Mouse (Mus musculus) E14TG2a.4 (cell line): ENCODE results near the gene Cage1.

ENCODE experiments used
- H3K27me3 ChIP-seq: 2 replicates; pipeline ENCODE4 v1.6.1; 2014; ENCODE audit warnings: low read length, control low read depth; ENCODE audit not compliant: insufficient read depth
- H3K36me3 ChIP-seq: 2 replicates; pipeline ENCODE4 v1.6.1; 2014; ENCODE audit warnings: low read length, control low read depth; ENCODE audit not compliant: insufficient read depth
- H3K4me1 ChIP-seq: replicated peaks from 2 replicates; pipeline ENCODE4 v1.6.1; 2014; ENCODE audit warnings: low read depth, low read length, control low read depth
- H3K4me3 ChIP-seq: replicated peaks from 2 replicates; pipeline ENCODE4 v1.5.1; 2014; ENCODE audit warnings: mild to moderate bottlenecking, low read length
- H3K9me3 ChIP-seq: 2 replicates; pipeline ENCODE4 v1.6.1; 2014; ENCODE audit warnings: low read length, control low read depth
- CTCF ChIP-seq: conservative IDR thresholded peaks from 2 replicates; pipeline ENCODE4 v1.5.1; 2014; ENCODE audit warnings: low read length
- NANOG ChIP-seq: IDR thresholded peaks from 2 replicates; pipeline ENCODE4 v1.6.1; 2014; ENCODE audit warnings: borderline replicate concordance, low read length, mixed read lengths
- POU5F1 ChIP-seq: IDR thresholded peaks from 2 replicates; pipeline ENCODE4 v1.6.1; 2014; ENCODE audit warnings: low read length, borderline replicate concordance

The Cage1 gene

GRCm38 (mm10) chr13:38073374-38074307 is 36.8 kb upstream of the Cage1 start:
- no peak for TF ChIP-seq POU5F1
- 0 out of 2 replicates have a peak, but pooled peaks cover 2% of the 10 kb centered on the region for H3K27me3 ChIP-seq
- H3K4me3 ChIP-seq = no peak overlapping the region; the same call in 1 of the 2 replicates
- H3K9me3 ChIP-seq = no peaks in the 10 kb centered on the region
- peaks cover 44% of the 10 kb centered on the region for H3K4me1 ChIP-seq
- no peaks in the 10 kb centered on the region for H3K36me3 ChIP-seq

- H3K4me1 ChIP-seq = peaks cover 20% of the 10 kb centered on the region
- no peak overlapping the region for H3K4me3 ChIP-seq
- H3K9me3 ChIP-seq = no peaks in the 10 kb centered on the region
- no peak for TF ChIP-seq CTCF
- no peak for TF ChIP-seq POU5F1
- no peak for TF ChIP-seq NANOG
- H3K36me3 ChIP-seq = no peaks in the 10 kb centered on the region
- no peaks in the 10 kb centered on the region for H3K27me3 ChIP-seq
These were observed 34.1 kb upstream of the Cage1 start for GRCm38 (mm10) chr13:38070945-38071344.

- H3K4me1 ChIP-seq = peaks cover 7% of the 10 kb centered on the region; the same call in 1 of the 2 replicates
- peaks cover 27% of the 10 kb centered on the region for H3K36me3 ChIP-seq
- H3K9me3 ChIP-seq = no peaks in the 10 kb centered on the region
- TF ChIP-seq CTCF (peak; percentile 67), NANOG (no peak)
- no peaks in the 10 kb centered on the region for H3K27me3 ChIP-seq
- no peak overlapping the region for H3K4me3 ChIP-seq
These were observed 28.2 kb upstream of the Cage1 start for GRCm38 (mm10) chr13:38064854-38065663.

GRCm38 (mm10) chr13:38062678-38063077 is 25.8 kb upstream of the Cage1 start:
- H3K36me3 ChIP-seq = peaks cover 50% of the 10 kb centered on the region
- no peaks in the 10 kb centered on the region for H3K27me3 ChIP-seq
- no peaks in the 10 kb centered on the region for H3K9me3 ChIP-seq
- no peak for TF ChIP-seq POU5F1
- TF ChIP-seq NANOG = no peak
- no peak for TF ChIP-seq CTCF
- peaks cover 7% of the 10 kb centered on the region; the same call in 1 of the 2 replicates for H3K4me1 ChIP-seq
- H3K4me3 ChIP-seq = no peak overlapping the region

- no peak for TF ChIP-seq CTCF
- TF ChIP-seq POU5F1 = no peak
- TF ChIP-seq NANOG = no peak
- H3K27me3 ChIP-seq = no peaks in the 10 kb centered on the region
- no peak overlapping the region for H3K4me3 ChIP-seq
- H3K4me1 ChIP-seq = no peaks in the 10 kb centered on the region
- H3K36me3 ChIP-seq = peaks cover 89% of the 10 kb centered on the region
- H3K9me3 ChIP-seq = no peaks in the 10 kb centered on the region
These were observed 13.0 kb upstream of the Cage1 start for GRCm38 (mm10) chr13:38049888-38050287.

GRCm38 (mm10) chr13:38037811-38038210 is 942 bp upstream of the Cage1 start:
- Histone ChIP-seq H3K4me3 (peak overlapping the region; percentile 96), H3K27me3 (no peaks in the 10 kb centered on the region), H3K9me3 (no peaks in the 10 kb centered on the region), H3K36me3 (peaks cover 35% of the 10 kb centered on the region), H3K4me1 (peaks cover 16% of the 10 kb centered on the region)
- TF ChIP-seq NANOG (no peak), POU5F1 (no peak), CTCF (no peak)

GRCm38 (mm10) chr13:38036343-38037043 is 376 bp downstream of the Cage1 start, which contains the start of gene Riok1:
Gene Riok1 (plus strand): TSS chr13:38036995.
- no peaks in the 10 kb centered on the region for H3K27me3 ChIP-seq
- TF ChIP-seq CTCF = no peak
- H3K9me3 ChIP-seq = no peaks in the 10 kb centered on the region
- peak within 1 kb of the TSS; percentile 96 for H3K4me3 ChIP-seq
- peaks cover 16% of the 10 kb centered on the region for H3K4me1 ChIP-seq
- peaks cover 23% of the 10 kb centered on the region for H3K36me3 ChIP-seq

- TF ChIP-seq CTCF = no peak
- no peak for TF ChIP-seq POU5F1
- no peak for TF ChIP-seq NANOG
- Histone ChIP-seq H3K4me1 (peaks cover 6% of the 10 kb centered on the region; the same call in 1 of the 2 replicates), H3K4me3 (no peak overlapping the region), H3K9me3 (no peaks in the 10 kb centered on the region), H3K27me3 (no peaks in the 10 kb centered on the region), H3K36me3 (no peaks in the 10 kb centered on the region)
These were observed 8.5 kb downstream of the Cage1 start for GRCm38 (mm10) chr13:38028407-38028806.
